Mouse (Mus musculus) lung, postnatal 14 days (tissue): ENCODE data around the gene Pank1.

ENCODE experiments used
- DNase-seq: peaks from one replicate; pipeline ENCODE4 v3.0.0; 2021

Gene Pank1

GRCm38 (mm10) chr19:34878603-34879541 is at the start of gene Pank1:
Gene Pank1 (minus strand): TSS chr19:34879455.
- peak; percentile 67 for DNase-seq

GRCm38 (mm10) chr19:34922603-34922963 is 43.3 kb upstream of the Pank1 start:
- DNase-seq: no peak

- DNase-seq: peak; percentile 91
These were observed 42.7 kb upstream of the Pank1 start, which contains the start of gene Kif20b for GRCm38 (mm10) chr19:34921652-34922602. Gene Kif20b (plus strand): TSS chr19:34922361.

DNA sequence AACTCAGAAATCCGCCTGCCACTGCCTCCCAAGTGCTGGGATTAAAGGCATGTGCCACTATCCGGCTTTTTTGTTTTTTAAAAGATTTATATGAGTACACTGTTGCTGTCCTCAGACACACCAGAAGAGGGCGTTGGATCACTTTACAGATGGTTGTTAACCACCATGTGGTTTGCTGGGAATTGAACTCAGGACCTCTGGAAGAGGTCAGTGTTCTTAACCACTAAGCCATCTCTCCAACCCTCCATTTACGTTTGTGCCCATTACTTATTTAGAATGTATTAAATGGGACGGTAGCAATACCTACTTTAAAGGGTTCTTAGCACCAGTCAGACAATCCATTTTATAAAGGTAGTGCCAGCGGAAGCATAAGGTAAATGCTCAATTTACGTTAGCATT is 42.0 kb upstream of the Pank1 start:
- DNase-seq: no peak

- DNase-seq: no peak
These were observed 41.3 kb upstream of the Pank1 start for GRCm38 (mm10) chr19:34920531-34920930.

DNA sequence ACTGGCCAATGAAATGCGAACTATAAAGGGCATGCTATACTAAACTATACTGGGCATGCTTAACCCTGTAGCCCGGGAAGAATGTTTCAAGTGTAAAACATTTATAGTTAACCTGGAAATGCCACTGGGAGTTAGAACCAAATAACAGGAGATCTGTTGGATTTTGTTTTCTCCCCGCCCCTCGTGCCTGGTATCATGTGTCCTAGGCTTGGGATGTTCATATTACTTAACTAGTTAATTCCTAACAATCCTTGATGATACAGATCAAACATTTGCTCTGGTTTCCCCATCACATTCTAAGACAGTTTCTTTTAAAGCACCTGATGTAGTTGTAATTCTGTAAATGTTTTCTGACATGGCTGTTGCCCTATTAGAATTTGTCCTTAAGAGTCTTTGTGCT is 40.8 kb upstream of the Pank1 start:
- DNase-seq: no peak

GRCm38 (mm10) chr19:34912366-34912765 is 33.1 kb upstream of the Pank1 start:
- no peak for DNase-seq

DNA sequence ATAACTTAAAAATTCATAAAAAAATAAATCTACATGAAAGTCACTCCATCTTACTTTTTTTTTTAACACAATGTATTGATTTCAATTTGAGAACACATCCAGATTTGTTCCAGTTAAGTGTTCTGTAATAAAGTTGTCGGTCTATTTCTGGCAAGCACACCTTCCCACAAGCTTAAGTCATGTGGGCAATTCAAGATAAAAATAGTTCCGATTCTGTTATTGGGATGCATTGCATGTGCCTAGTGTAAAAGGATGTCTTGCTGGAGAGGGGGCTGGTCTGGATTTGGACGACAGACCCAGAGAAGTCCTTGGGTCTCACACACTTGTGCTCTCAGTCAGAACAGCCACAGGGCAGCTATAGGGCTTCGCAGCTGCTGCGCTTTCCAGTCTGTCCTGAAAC is 27.5 kb upstream of the Pank1 start:
- DNase-seq: no peak

DNA sequence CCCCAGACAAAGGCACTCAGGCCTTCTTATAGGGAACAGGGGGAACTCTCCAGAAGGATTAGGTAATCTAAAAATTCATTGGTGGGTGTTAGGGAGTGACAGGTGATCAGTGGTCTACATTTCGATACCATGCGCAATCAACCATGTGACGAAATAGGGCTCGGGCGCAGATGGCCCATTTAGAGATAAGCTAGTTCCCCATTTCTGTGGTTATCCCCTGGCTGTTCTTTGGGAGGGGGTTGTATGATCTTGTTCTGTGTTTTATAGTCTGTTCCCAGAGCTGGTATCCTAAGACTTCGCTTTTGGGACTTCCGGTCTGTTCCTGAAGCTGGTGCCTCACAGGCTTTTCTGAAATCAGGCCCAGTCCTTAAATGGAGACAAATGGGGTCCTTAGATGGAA is 26.2 kb upstream of the Pank1 start:
- DNase-seq: no peak

DNA sequence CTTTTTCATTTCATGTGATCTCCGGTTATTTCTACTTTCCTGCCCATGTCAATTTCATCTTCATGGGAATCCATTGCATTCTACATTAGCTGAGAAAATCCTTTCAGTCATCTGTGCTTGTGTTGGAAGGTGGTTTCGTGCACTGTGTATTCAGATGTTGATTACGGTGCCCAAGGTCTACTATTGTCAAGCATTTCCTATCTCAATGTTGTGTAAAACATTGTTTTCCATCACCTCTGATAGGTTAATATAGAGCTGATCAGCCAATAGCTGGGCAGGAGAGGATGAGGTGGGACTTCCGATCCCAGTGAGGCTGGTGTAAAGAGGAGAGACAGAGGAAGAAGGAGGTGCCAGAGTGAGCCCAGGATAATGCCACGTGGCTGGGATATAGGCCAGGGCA is 24.8 kb upstream of the Pank1 start:
- no peak for DNase-seq

DNA sequence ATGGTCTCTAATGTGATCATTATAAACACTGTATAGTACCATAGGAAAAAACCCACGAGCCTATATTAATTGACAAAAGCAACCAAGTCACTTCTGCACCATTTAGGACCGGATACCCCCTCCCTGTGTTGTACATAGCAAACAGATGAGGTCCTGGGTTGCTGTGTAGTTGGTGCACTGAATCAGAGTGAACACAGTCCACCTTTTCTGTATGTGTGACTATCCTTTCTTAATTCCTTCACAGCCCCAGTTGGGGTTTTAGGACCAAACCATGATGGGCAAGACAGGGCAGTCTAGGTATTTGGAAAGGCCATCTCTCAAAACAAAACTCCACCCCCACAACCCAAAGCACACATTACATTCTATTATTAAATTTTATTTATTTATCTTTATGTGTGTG is 22.5 kb upstream of the Pank1 start:
- no peak for DNase-seq

DNA sequence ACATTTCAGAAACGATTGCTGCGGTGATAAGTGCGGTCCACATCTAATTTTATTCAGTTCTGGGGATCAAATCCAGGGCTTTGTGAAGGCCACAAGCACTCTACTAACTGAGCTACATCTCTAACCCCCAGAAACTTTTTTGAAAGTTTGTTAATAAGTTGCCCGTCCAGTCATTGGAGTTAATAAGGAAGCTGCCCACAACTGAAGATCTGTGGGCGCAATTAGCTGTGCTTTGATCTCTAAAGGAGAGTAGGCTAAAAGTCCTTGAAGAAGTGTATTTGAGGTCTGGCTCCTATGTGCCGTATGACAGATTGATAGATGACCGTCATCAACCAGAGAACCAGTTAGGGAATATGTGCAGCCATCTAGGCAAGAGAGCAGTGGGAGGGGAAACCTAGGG is 22.0 kb upstream of the Pank1 start:
- no peak for DNase-seq

- peak; percentile 62 for DNase-seq
These were observed 19.7 kb upstream of the Pank1 start for GRCm38 (mm10) chr19:34898941-34899340.

DNA sequence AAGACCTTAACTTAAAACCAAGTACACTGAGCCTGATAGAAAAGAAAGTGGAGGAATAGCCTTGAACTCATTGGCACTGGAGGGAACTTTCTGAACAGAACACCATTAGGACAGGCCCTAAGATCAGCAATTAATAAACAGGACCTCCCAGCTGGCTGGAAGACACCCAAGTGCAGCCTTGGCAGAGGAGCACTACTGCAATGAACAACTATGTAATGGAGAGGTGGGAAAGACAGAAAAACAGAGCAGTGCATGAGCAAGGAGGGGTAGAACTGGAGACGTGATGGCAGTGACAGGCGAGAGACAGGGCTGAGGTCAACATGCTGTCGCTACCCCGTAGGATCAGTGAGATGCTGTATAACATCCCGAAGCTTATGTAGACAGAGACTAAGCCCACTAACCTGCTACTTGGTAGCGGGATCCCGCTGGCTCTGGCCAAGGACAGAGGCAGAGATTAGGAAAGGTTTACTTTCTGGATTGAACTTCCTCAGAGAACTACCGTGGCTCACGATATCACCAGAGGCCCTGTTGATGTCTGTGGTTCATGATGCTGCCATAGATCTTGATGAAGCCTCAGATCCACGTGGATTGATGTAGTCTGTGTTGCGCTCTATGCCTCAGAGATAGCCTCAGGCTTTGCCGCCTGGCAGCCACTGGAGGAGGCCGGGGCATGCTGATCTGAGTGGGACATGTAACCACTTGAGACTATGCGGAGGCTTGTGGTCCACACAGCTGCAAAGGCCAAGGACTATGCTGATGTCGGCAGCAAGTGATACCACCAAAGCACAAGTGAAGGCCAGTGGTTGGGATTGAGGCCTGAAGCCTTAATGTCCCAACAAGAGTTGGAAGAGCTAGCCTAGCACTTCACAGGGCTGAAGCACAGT is 18.1 kb upstream of the Pank1 start:
- DNase-seq: peak; percentile 44

GRCm38 (mm10) chr19:34895082-34895481 is 15.8 kb upstream of the Pank1 start:
- DNase-seq: no peak

- no peak for DNase-seq
These were observed 12.3 kb upstream of the Pank1 start for GRCm38 (mm10) chr19:34891590-34891989.

- peak; percentile 4 for DNase-seq
These were observed 11.7 kb upstream of the Pank1 start for GRCm38 (mm10) chr19:34890981-34891380.

- no peak for DNase-seq
These were observed 7.1 kb upstream of the Pank1 start for GRCm38 (mm10) chr19:34886324-34886723.

- no peak for DNase-seq
These were observed 4.4 kb upstream of the Pank1 start for GRCm38 (mm10) chr19:34883526-34884224.

GRCm38 (mm10) chr19:34882443-34882842 is 3.2 kb upstream of the Pank1 start:
- DNase-seq: no peak

GRCm38 (mm10) chr19:34881160-34881559 is 1.9 kb upstream of the Pank1 start:
- DNase-seq: no peak

- DNase-seq: no peak
These were observed 369 bp upstream of the Pank1 start for GRCm38 (mm10) chr19:34879624-34880023.
